Mouse (Mus musculus): ENCODE measurements around the gene Exo5. TPM values are rescaled to one million over a fixed set of nuclear protein-coding genes. Genes with fewer than 3 reads are reported as not detected.

Gene Exo5
- total RNA-seq, 2 experiments from 2014 or later, result 10.1 to 11.8 TPM

- DNase-seq (ENCODE audit: low spot score in 2 of 2), result no peak
Measured at GRCm38 (mm10) chr4:120875961-120876360, 48.9 kb downstream of the Exo5 start.

Small RNAs within 50 kb of the gene (microRNA-seq; reads per million reads assigned to microRNA genes)
- 0.49 to 0.98 reads per million in 2 experiments for gene Mir7015

Other genes starting within 250 kb of the Exo5 start
- 1 to 10 TPM; 3.7 to 4.4 TPM for gene Kcnq4, start 176.4 kb downstream of the Exo5 start, total RNA-seq (2021)
- 10 to 100 TPM; 44.8 to 46.5 TPM for gene Nfyc, start 93.4 kb downstream of the Exo5 start, total RNA-seq (2021)
- gene Rims3, start 70.2 kb downstream of the Exo5 start, total RNA-seq (2021), result 10 to 100 TPM; 32.7 to 33.3 TPM
- gene Zfp69, start 26.7 kb upstream of the Exo5 start, total RNA-seq (2021), result 1 to 10 TPM; 1.5 to 1.9 TPM
- gene Smap2, start 92.2 kb upstream of the Exo5 start, total RNA-seq (2021), result 100 to 1,000 TPM; 162 TPM
- 1 to 10 TPM; 2.2 to 3.6 TPM for gene Col9a2, start 114.4 kb upstream of the Exo5 start, total RNA-seq (2021)
- gene Zmpste24, start 173.2 kb upstream of the Exo5 start, total RNA-seq (2021), result 10 to 100 TPM; 23.8 to 25.4 TPM
- gene Tmco2, start 184.2 kb upstream of the Exo5 start, total RNA-seq (2021), result not detected